Mouse (Mus musculus) midbrain, embryonic 12.5 days (tissue): Measurements from ENCODE around the gene Oxt. TPM values are rescaled to one million over a fixed set of nuclear protein-coding genes. Genes with fewer than 3 reads are reported as not detected.
A peak's percentile ranks its signal among the peaks of the same experiment; 100 is the strongest.

Source experiments
- ATAC-seq: fragments of 200-750 bp; cut with Nextera tagmentation; 2 replicates; pipeline ENCODE4 v1.8.0; 2017; ENCODE audit warnings: low read depth, moderate TSS enrichment, moderate library complexity; ENCODE audit not compliant: low FRiP score
- H3K27ac ChIP-seq: fragments of 300-500 bp; sonication (generic); replicated peaks from 2 replicates; pipeline ENCODE4 v1.5.1; 2016; ENCODE audit warnings: mild to moderate bottlenecking
- H3K27me3 ChIP-seq: fragments of 300-500 bp; sonication (generic); 2 replicates; pipeline ENCODE4 v1.6.1; 2016; ENCODE audit warnings: mild to moderate bottlenecking
- H3K36me3 ChIP-seq: fragments of 300-500 bp; sonication (generic); 2 replicates; pipeline ENCODE4 v1.6.1; 2016
- H3K4me1 ChIP-seq: fragments of 300-500 bp; sonication (generic); 2 replicates; pipeline ENCODE4 v1.6.1; 2016
- H3K4me2 ChIP-seq: fragments of 300-500 bp; sonication (generic); replicated peaks from 2 replicates; pipeline ENCODE4 v1.6.1; 2016; ENCODE audit warnings: mild to moderate bottlenecking, moderate library complexity
- H3K4me3 ChIP-seq: fragments of 300-500 bp; sonication (generic); 2 replicates; pipeline ENCODE4 v1.5.1; 2016; ENCODE audit warnings: mild to moderate bottlenecking
- H3K9ac ChIP-seq: fragments of 300-500 bp; sonication (generic); replicated peaks from 2 replicates; pipeline ENCODE4 v1.6.1; 2016; ENCODE audit warnings: mild to moderate bottlenecking, moderate library complexity
- H3K9me3 ChIP-seq: fragments of 300-500 bp; sonication (generic); 2 replicates; pipeline ENCODE4 v1.6.1; 2016; ENCODE audit warnings: mild to moderate bottlenecking
- WGBS: fragments of 180-500 bp; shearing (Covaris S2); methylation state at CpG from one replicate; pipeline ENCODE4 v1.1.7; 2016; 5-methylcytosine and 5-hydroxymethylcytosine counted together
- polyA plus RNA-seq: library from polyadenylated mRNA; unstranded; fragments of >200 nt; fragmentation: Nextera tagmentation; extraction: Ambion mirVana; gene quantifications from 2 replicates; pipeline ENCODE4 v1.2.1, GENCODE M21; 2016

The Oxt gene
- polyA plus RNA-seq, 1 experiment from 2014 or later = not detected

- no peaks in the 10 kb centered on the region for H3K36me3 ChIP-seq
- no peak overlapping the region for H3K27ac ChIP-seq
- no peaks in the 10 kb centered on the region for H3K9me3 ChIP-seq
- H3K9ac ChIP-seq = no peak overlapping the region; the same call in 1 of the 2 replicates
- 2% methylated on average over 16 of the region's 16 CpGs for WGBS
- H3K27me3 ChIP-seq = peaks cover 86% of the 10 kb centered on the region
- ATAC-seq = no peak
- peak overlapping the region; percentile 34 for H3K4me3 ChIP-seq
- H3K4me1 ChIP-seq = peaks cover 23% of the 10 kb centered on the region
- H3K4me2 ChIP-seq = peak overlapping the region; percentile 47
Observed at GRCm38 (mm10) chr2:130581201-130581600, 5.2 kb downstream of the Oxt start.

GRCm38 (mm10) chr2:130582552-130582951 is 6.6 kb downstream of the Oxt start, which contains the start of gene Avp:
Gene Avp, minus strand, starts transcription at chr2:130582554.
- H3K4me3 ChIP-seq = no peak within 1 kb of the TSS
- no peak for ATAC-seq
- H3K36me3 ChIP-seq = no peaks in the 10 kb centered on the region
- no peak within 1 kb of the TSS for H3K4me2 ChIP-seq
- 38% methylated on average over 10 of the region's 10 CpGs for WGBS
- H3K9ac ChIP-seq = no peak within 1 kb of the TSS
- no peak within 1 kb of the TSS for H3K27ac ChIP-seq
- H3K4me1 ChIP-seq = peaks cover 11% of the 10 kb centered on the region
- H3K27me3 ChIP-seq = peaks cover 72% of the 10 kb centered on the region
- H3K9me3 ChIP-seq = no peaks in the 10 kb centered on the region

GRCm38 (mm10) chr2:130583902-130584560 is 8.1 kb downstream of the Oxt start:
- Histone ChIP-seq H3K9ac (no peak overlapping the region), H3K4me2 (no peak overlapping the region), H3K4me1 (peaks cover 10% of the 10 kb centered on the region), H3K4me3 (no peak overlapping the region), H3K27ac (no peak overlapping the region), H3K9me3 (no peaks in the 10 kb centered on the region), H3K27me3 (peaks cover 57% of the 10 kb centered on the region), H3K36me3 (no peaks in the 10 kb centered on the region)
- WGBS = 83% methylated on average over 10 of the region's 10 CpGs
- ATAC-seq = no peak

GRCm38 (mm10) chr2:130586016-130586415 is 10.0 kb downstream of the Oxt start:
- no peak overlapping the region for H3K4me2 ChIP-seq
- H3K36me3 ChIP-seq = peaks cover 11% of the 10 kb centered on the region
- no peaks in the 10 kb centered on the region for H3K9me3 ChIP-seq
- H3K4me3 ChIP-seq = no peak overlapping the region
- H3K27me3 ChIP-seq = peaks cover 37% of the 10 kb centered on the region
- no peak overlapping the region for H3K9ac ChIP-seq
- ATAC-seq = no peak
- no peak overlapping the region for H3K27ac ChIP-seq
- peaks cover 4% of the 10 kb centered on the region; the same call in 1 of the 2 replicates for H3K4me1 ChIP-seq
- 87% methylated on average over 6 of the region's 6 CpGs for WGBS

- 0 out of 2 replicates have a peak, but pooled peaks cover 2% of the 10 kb centered on the region for H3K4me1 ChIP-seq
- peaks cover 27% of the 10 kb centered on the region for H3K36me3 ChIP-seq
- H3K9ac ChIP-seq = no peak overlapping the region
- H3K27me3 ChIP-seq = peaks cover 14% of the 10 kb centered on the region
- H3K4me3 ChIP-seq = no peak overlapping the region
- no peak for ATAC-seq
- no peak overlapping the region for H3K4me2 ChIP-seq
- 85% methylated on average over 2 of the region's 2 CpGs for WGBS
- no peaks in the 10 kb centered on the region for H3K9me3 ChIP-seq
- no peak overlapping the region for H3K27ac ChIP-seq
Observed at GRCm38 (mm10) chr2:130588373-130588772, 12.4 kb downstream of the Oxt start.

- no peak overlapping the region for H3K4me2 ChIP-seq
- no peak overlapping the region for H3K27ac ChIP-seq
- peaks cover 6% of the 10 kb centered on the region; the same call in 1 of the 2 replicates for H3K27me3 ChIP-seq
- H3K36me3 ChIP-seq = peaks cover 32% of the 10 kb centered on the region
- no peak overlapping the region for H3K4me3 ChIP-seq
- no peak overlapping the region for H3K9ac ChIP-seq
- no peaks in the 10 kb centered on the region for H3K9me3 ChIP-seq
- no peak for ATAC-seq
- WGBS = 70% methylated on average over 4 of the region's 4 CpGs
- H3K4me1 ChIP-seq = 0 out of 2 replicates have a peak, but pooled peaks cover 2% of the 10 kb centered on the region
Observed at GRCm38 (mm10) chr2:130589157-130589556, 13.2 kb downstream of the Oxt start.

- no peak overlapping the region for H3K4me3 ChIP-seq
- no peak overlapping the region for H3K9ac ChIP-seq
- H3K4me1 ChIP-seq = 0 out of 2 replicates have a peak, but pooled peaks cover 2% of the 10 kb centered on the region
- ATAC-seq = no peak
- 92% methylated on average over 2 of the region's 2 CpGs for WGBS
- H3K4me2 ChIP-seq = no peak overlapping the region
- no peaks in the 10 kb centered on the region for H3K9me3 ChIP-seq
- no peak overlapping the region for H3K27ac ChIP-seq
- no peaks in the 10 kb centered on the region for H3K27me3 ChIP-seq
- H3K36me3 ChIP-seq = peaks cover 34% of the 10 kb centered on the region
Observed at GRCm38 (mm10) chr2:130589761-130590160, 13.8 kb downstream of the Oxt start.

- no peak for ATAC-seq
- Histone ChIP-seq H3K27ac (no peak overlapping the region), H3K9me3 (no peaks in the 10 kb centered on the region), H3K4me1 (0 out of 2 replicates have a peak, but pooled peaks cover 2% of the 10 kb centered on the region), H3K9ac (no peak overlapping the region), H3K27me3 (no peaks in the 10 kb centered on the region), H3K36me3 (peaks cover 46% of the 10 kb centered on the region), H3K4me2 (no peak overlapping the region), H3K4me3 (no peak overlapping the region)
- 93% methylated on average over 2 of the region's 2 CpGs for WGBS
Observed at GRCm38 (mm10) chr2:130591016-130591415, 15.0 kb downstream of the Oxt start.

- Histone ChIP-seq H3K4me3 (no peak overlapping the region), H3K9ac (no peak overlapping the region), H3K27me3 (no peaks in the 10 kb centered on the region), H3K4me2 (no peak overlapping the region), H3K36me3 (peaks cover 76% of the 10 kb centered on the region), H3K4me1 (no peaks in the 10 kb centered on the region), H3K9me3 (no peaks in the 10 kb centered on the region), H3K27ac (no peak overlapping the region)
- WGBS = 93% methylated on average over 1 of the region's 1 CpGs
- no peak for ATAC-seq
Observed at GRCm38 (mm10) chr2:130595596-130595995, 19.6 kb downstream of the Oxt start.

GRCm38 (mm10) chr2:130597601-130598010 is 21.6 kb downstream of the Oxt start:
- Histone ChIP-seq H3K9ac (no peak overlapping the region), H3K4me1 (no peaks in the 10 kb centered on the region), H3K27ac (no peak overlapping the region), H3K36me3 (peaks cover 76% of the 10 kb centered on the region), H3K4me3 (no peak overlapping the region), H3K9me3 (no peaks in the 10 kb centered on the region), H3K27me3 (no peaks in the 10 kb centered on the region), H3K4me2 (no peak overlapping the region)
- 31% methylated on average over 1 of the region's 1 CpGs for WGBS
- no peak for ATAC-seq

GRCm38 (mm10) chr2:130598399-130598798 is 22.4 kb downstream of the Oxt start:
- H3K27ac ChIP-seq = no peak overlapping the region
- no peak overlapping the region for H3K4me2 ChIP-seq
- H3K9ac ChIP-seq = no peak overlapping the region
- H3K4me3 ChIP-seq = no peak overlapping the region
- WGBS = 72% methylated on average over 3 of the region's 3 CpGs
- no peaks in the 10 kb centered on the region for H3K27me3 ChIP-seq
- H3K9me3 ChIP-seq = no peaks in the 10 kb centered on the region
- no peaks in the 10 kb centered on the region for H3K4me1 ChIP-seq
- no peak for ATAC-seq
- peaks cover 77% of the 10 kb centered on the region for H3K36me3 ChIP-seq

GRCm38 (mm10) chr2:130602195-130602594 is 26.2 kb downstream of the Oxt start:
- Histone ChIP-seq H3K9me3 (no peaks in the 10 kb centered on the region), H3K4me3 (no peak overlapping the region), H3K36me3 (peaks cover 53% of the 10 kb centered on the region), H3K9ac (no peak overlapping the region), H3K27ac (no peak overlapping the region), H3K4me1 (no peaks in the 10 kb centered on the region), H3K27me3 (no peaks in the 10 kb centered on the region), H3K4me2 (no peak overlapping the region)
- 84% methylated on average over 4 of the region's 4 CpGs for WGBS
- no peak for ATAC-seq
